Mouse (Mus musculus): ENCODE measurements around the gene Gm17606. TPM values are rescaled to one million over a fixed set of nuclear protein-coding genes. Genes with fewer than 3 reads are reported as not detected.
"Not testable (repeated sequence)": the region's sequence is repeated elsewhere in the genome, so short reads cannot be mapped to it uniquely, and the experiment has no call there.

The Gm17606 gene
- polyA plus RNA-seq, 2 experiments = not detected

GRCm38 (mm10) chr14:54605752-54606321, 34.9 kb upstream of the Gm17606 start, which contains the start of gene 4931414P19Rik:
Gene 4931414P19Rik (minus strand): TSS chr14:54605993.
- no peaks in the 10 kb centered on the region for H3K9me3 ChIP-seq (ENCODE audit: control insufficient read depth, low read length)
- peak within 1 kb of the TSS; percentile 72 for H3K9ac ChIP-seq (replicated peaks)
- peak within 1 kb of the TSS; percentile 65 to 75 for H3K4me3 ChIP-seq (ENCODE audit: insufficient read depth in 1 of 2, low read depth in 2 of 2, low read length in 2 of 2)
- no peaks in the 10 kb centered on the region for H3K36me3 ChIP-seq (replicated peaks; ENCODE audit: control insufficient read depth, insufficient read depth, low read depth)
- ATAC-seq (ENCODE audit: insufficient read depth) (peak; percentile 39), DNase-seq (ENCODE audit: low read depth in 3 of 3, low spot score in 3 of 3) (peak; percentile 68 to 69 (median 68))
- H3K27ac ChIP-seq = peak within 1 kb of the TSS; percentile 59
- peaks cover 27 to 31% of the 10 kb centered on the region in 2 experiments for H3K4me1 ChIP-seq (replicated peaks; ENCODE audit: control insufficient read depth in 2 of 2, insufficient read depth in 2 of 2, low read length in 1 of 2)
- H3K27me3 ChIP-seq (ENCODE audit: control insufficient read depth, insufficient read depth, low read length) = no peaks in the 10 kb centered on the region
- WGBS (ENCODE audit: insufficient replicate concordance) = under 1% methylated on average over 39 of the region's 39 CpGs
- H3K4me2 ChIP-seq (ENCODE audit: low read depth) = peak within 1 kb of the TSS; percentile 74
- TF ChIP-seq EP300 (IDR thresholded peaks at IDR 0.05; ENCODE audit: low read depth) (no peak), CTCF (IDR thresholded peaks at IDR 0.05; ENCODE audit: low read depth) (0 out of 2 replicates have a peak, but pooled peaks have one; percentile 5)

GRCm38 (mm10) chr14:54607226-54607625, 33.5 kb upstream of the Gm17606 start:
- H3K27ac ChIP-seq = no peak overlapping the region
- ATAC-seq (ENCODE audit: insufficient read depth) (no peak), DNase-seq (ENCODE audit: low read depth in 3 of 3, low spot score in 3 of 3) (no peak)

GRCm38 (mm10) chr14:54609245-54609644, 31.5 kb upstream of the Gm17606 start:
- peaks cover 8% of the 10 kb centered on the region; the same call in 1 of the 2 replicates for H3K36me3 ChIP-seq (replicated peaks; ENCODE audit: control insufficient read depth, insufficient read depth, low read depth)
- H3K4me2 ChIP-seq (ENCODE audit: low read depth) = no peak overlapping the region
- WGBS (ENCODE audit: insufficient replicate concordance) = 75% methylated on average over 4 of the region's 4 CpGs
- no peak for DNase-seq (ENCODE audit: low read depth in 3 of 3, low spot score in 3 of 3)
- no peaks in the 10 kb centered on the region for H3K27me3 ChIP-seq (ENCODE audit: control insufficient read depth, insufficient read depth, low read length)
- ATAC-seq (ENCODE audit: insufficient read depth) = no peak
- H3K9ac ChIP-seq (replicated peaks) = no peak overlapping the region
- no peak overlapping the region for H3K4me3 ChIP-seq (ENCODE audit: insufficient read depth in 1 of 2, low read depth in 2 of 2, low read length in 2 of 2)
- peaks cover 10 to 13% of the 10 kb centered on the region in 2 experiments for H3K4me1 ChIP-seq (replicated peaks; ENCODE audit: control insufficient read depth in 2 of 2, insufficient read depth in 2 of 2, low read length in 1 of 2)
- H3K27ac ChIP-seq = no peak overlapping the region
- no peak for TF ChIP-seq EP300 (IDR thresholded peaks at IDR 0.05; ENCODE audit: low read depth)
- TF ChIP-seq CTCF (IDR thresholded peaks at IDR 0.05; ENCODE audit: low read depth) = no peak
- no peaks in the 10 kb centered on the region for H3K9me3 ChIP-seq (ENCODE audit: control insufficient read depth, low read length)

More at GRCm38 (mm10) chr14:54607226-54607625, 33.5 kb upstream of the Gm17606 start:
- no peaks in the 10 kb centered on the region for H3K27me3 ChIP-seq (ENCODE audit: control insufficient read depth, insufficient read depth, low read length)
- no peak overlapping the region for H3K4me2 ChIP-seq (ENCODE audit: low read depth)
- TF ChIP-seq EP300 (IDR thresholded peaks at IDR 0.05; ENCODE audit: low read depth) = no peak
- no peak for TF ChIP-seq CTCF (IDR thresholded peaks at IDR 0.05; ENCODE audit: low read depth)
- no peak overlapping the region for H3K4me3 ChIP-seq (ENCODE audit: insufficient read depth in 1 of 2, low read depth in 2 of 2, low read length in 2 of 2)
- no peaks in the 10 kb centered on the region for H3K9me3 ChIP-seq (ENCODE audit: control insufficient read depth, low read length)
- no peak overlapping the region for H3K9ac ChIP-seq (replicated peaks)
- 67% methylated on average over 8 of the region's 8 CpGs for WGBS (ENCODE audit: insufficient replicate concordance)
- no peaks in the 10 kb centered on the region for H3K36me3 ChIP-seq (replicated peaks; ENCODE audit: control insufficient read depth, insufficient read depth, low read depth)
- peaks cover 24 to 25% of the 10 kb centered on the region in 2 experiments for H3K4me1 ChIP-seq (replicated peaks; ENCODE audit: control insufficient read depth in 2 of 2, insufficient read depth in 2 of 2, low read length in 1 of 2)

- DNase-seq (ENCODE audit: low read depth in 3 of 3, low spot score in 3 of 3) (no peak), ATAC-seq (ENCODE audit: insufficient read depth) (no peak)
- WGBS (ENCODE audit: insufficient replicate concordance) = 39% methylated on average over 4 of the region's 4 CpGs
- peaks cover 5 to 8% of the 10 kb centered on the region in 2 experiments for H3K4me1 ChIP-seq (replicated peaks; ENCODE audit: control insufficient read depth in 2 of 2, insufficient read depth in 2 of 2, low read length in 1 of 2)
- no peak overlapping the region for H3K4me2 ChIP-seq (ENCODE audit: low read depth)
- H3K9me3 ChIP-seq (ENCODE audit: control insufficient read depth, low read length) = no peaks in the 10 kb centered on the region
- TF ChIP-seq CTCF (IDR thresholded peaks at IDR 0.05; ENCODE audit: low read depth) (peak; percentile 79), EP300 (IDR thresholded peaks at IDR 0.05; ENCODE audit: low read depth) (no peak)
- H3K4me3 ChIP-seq (ENCODE audit: insufficient read depth in 1 of 2, low read depth in 2 of 2, low read length in 2 of 2) = no peak overlapping the region
- no peaks in the 10 kb centered on the region for H3K27me3 ChIP-seq (ENCODE audit: control insufficient read depth, insufficient read depth, low read length)
- H3K27ac ChIP-seq = no peak overlapping the region
- peaks cover 10% of the 10 kb centered on the region for H3K36me3 ChIP-seq (replicated peaks; ENCODE audit: control insufficient read depth, insufficient read depth, low read depth)
- H3K9ac ChIP-seq (replicated peaks) = no peak overlapping the region
These were observed 30.8 kb upstream of the Gm17606 start for GRCm38 (mm10) chr14:54609962-54610361.

- no peak overlapping the region for H3K4me2 ChIP-seq (ENCODE audit: low read depth)
- H3K9me3 ChIP-seq (ENCODE audit: control insufficient read depth, low read length) = no peaks in the 10 kb centered on the region
- H3K36me3 ChIP-seq (replicated peaks; ENCODE audit: control insufficient read depth, insufficient read depth, low read depth) = peaks cover 15% of the 10 kb centered on the region
- WGBS (ENCODE audit: insufficient replicate concordance) = 74% methylated on average over 6 of the region's 6 CpGs
- DNase-seq (ENCODE audit: low read depth in 3 of 3, low spot score in 3 of 3) = no peak
- H3K4me3 ChIP-seq (ENCODE audit: insufficient read depth in 1 of 2, low read depth in 2 of 2, low read length in 2 of 2) = no peak overlapping the region
- no peak overlapping the region for H3K27ac ChIP-seq
- peaks cover 0 to 5% of the 10 kb centered on the region in 2 experiments; a peak in 2 of 4 replicates for H3K4me1 ChIP-seq (replicated peaks; ENCODE audit: control insufficient read depth in 2 of 2, insufficient read depth in 2 of 2, low read length in 1 of 2)
- H3K9ac ChIP-seq (replicated peaks) = no peak overlapping the region
- ATAC-seq (ENCODE audit: insufficient read depth) = no peak
- H3K27me3 ChIP-seq (ENCODE audit: control insufficient read depth, insufficient read depth, low read length) = no peaks in the 10 kb centered on the region
- TF ChIP-seq EP300 (IDR thresholded peaks at IDR 0.05; ENCODE audit: low read depth) (no peak), CTCF (IDR thresholded peaks at IDR 0.05; ENCODE audit: low read depth) (no peak)
These were observed 30.1 kb upstream of the Gm17606 start for GRCm38 (mm10) chr14:54610648-54611047.

- peaks cover 15% of the 10 kb centered on the region for H3K36me3 ChIP-seq (replicated peaks; ENCODE audit: control insufficient read depth, insufficient read depth, low read depth)
- not testable (repeated sequence) for H3K4me2 ChIP-seq (ENCODE audit: low read depth); H3K9ac ChIP-seq (replicated peaks); H3K9me3 ChIP-seq (ENCODE audit: control insufficient read depth, low read length); H3K4me1 ChIP-seq (replicated peaks; ENCODE audit: control insufficient read depth in 2 of 2, insufficient read depth in 2 of 2, low read length in 1 of 2); H3K4me3 ChIP-seq (ENCODE audit: insufficient read depth in 1 of 2, low read depth in 2 of 2, low read length in 2 of 2); ATAC-seq (ENCODE audit: insufficient read depth); H3K27me3 ChIP-seq (ENCODE audit: control insufficient read depth, insufficient read depth, low read length); DNase-seq (ENCODE audit: low read depth in 3 of 3, low spot score in 3 of 3); H3K27ac ChIP-seq
- 79% methylated on average over 15 of the region's 16 CpGs for WGBS (ENCODE audit: insufficient replicate concordance)
These were observed 26.6 kb upstream of the Gm17606 start for GRCm38 (mm10) chr14:54614130-54614529.

Data from liver, embryonic 14.5 days (tissue).